Mouse (Mus musculus) hindbrain, embryonic 11.5 days (tissue): ENCODE results near the gene Phf21b. TPM values are rescaled to one million over a fixed set of nuclear protein-coding genes. Genes with fewer than 3 reads are reported as not detected.

Experiments
- polyA plus RNA-seq: library from polyadenylated mRNA; unstranded; fragments of >200 nt; fragmentation: Nextera tagmentation; extraction: Ambion mirVana; gene quantifications from 2 replicates; pipeline ENCODE4 v1.2.1, GENCODE M21; 2014

Gene Phf21b
- polyA plus RNA-seq, 1 experiment from 2014 or later, result 44.1 TPM

Other genes starting within 250 kb of the Phf21b start
- gene Prr5, start 186.4 kb downstream of the Phf21b start, polyA plus RNA-seq, result 12.1 and 13.9 TPM in 2 replicates
- gene Arhgap8, start 136.0 kb downstream of the Phf21b start, polyA plus RNA-seq, result 2.3 and 2.9 TPM in 2 replicates
- 0.61 and 0.62 TPM in 2 replicates for gene Gm29666, start 64.0 kb upstream of the Phf21b start, polyA plus RNA-seq
- gene Nup50, start 67.4 kb upstream of the Phf21b start, polyA plus RNA-seq, result 63.3 and 65.0 TPM in 2 replicates
- gene 5031439G07Rik, start 132.5 kb upstream of the Phf21b start, polyA plus RNA-seq, result 11.8 and 12.9 TPM in 2 replicates
- not detected in 2 replicates for gene Upk3a, start 161.1 kb upstream of the Phf21b start, polyA plus RNA-seq
- 27.8 and 29.5 TPM in 2 replicates for gene Fam118a, start 172.9 kb upstream of the Phf21b start, polyA plus RNA-seq